Mouse (Mus musculus): Measurements from ENCODE around the gene AC124108.1. TPM values are rescaled to one million over a fixed set of nuclear protein-coding genes. Genes with fewer than 3 reads are reported as not detected.
A peak's percentile ranks its signal among the peaks of the same experiment; 100 is the strongest.

AC124108.1 gene
- polyA plus RNA-seq, 2 experiments: 0.14 to 0.80 TPM

GRCm38 (mm10) chr1:132151908-132152307 lies 39.3 kb upstream of the AC124108.1 start:
- no peak for TF ChIP-seq POLR2A (IDR thresholded peaks at IDR 0.05; ENCODE audit: borderline replicate concordance, extremely low read depth, insufficient read depth, insufficient read length)
- no peak for ATAC-seq (ENCODE audit: low FRiP score, low read depth)

DNA sequence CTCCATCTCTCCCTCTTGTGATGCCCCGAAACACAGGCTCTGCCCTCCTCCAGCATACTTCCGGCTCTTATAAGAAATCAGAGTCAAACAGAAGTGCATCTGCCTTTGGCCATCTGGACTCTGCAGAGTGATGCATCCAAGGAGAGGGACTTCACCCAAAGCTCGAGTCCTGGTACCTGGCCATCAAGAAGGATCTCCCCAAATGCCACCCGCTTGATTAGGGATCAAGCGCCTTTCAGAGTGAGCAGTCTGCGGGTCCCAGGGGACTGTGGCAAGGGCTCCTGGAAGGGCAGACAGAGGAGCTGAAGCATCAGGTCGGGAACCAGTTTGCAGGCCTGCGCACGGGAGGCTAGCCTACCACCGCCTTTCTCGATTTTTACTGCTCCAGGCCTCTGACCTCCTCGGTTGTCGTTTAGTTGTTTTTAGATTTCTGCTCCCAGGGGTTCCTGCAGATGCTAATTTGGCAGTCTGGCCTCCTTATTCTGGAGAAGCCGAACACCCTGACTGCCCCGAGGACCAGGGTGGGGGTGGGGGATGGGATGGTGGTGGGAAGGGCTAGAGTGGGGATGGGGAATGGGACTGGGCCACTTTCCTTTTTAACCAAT lies 38.1 kb upstream of the AC124108.1 start:
- DNase-seq (ENCODE audit: low spot score) (no peak), ATAC-seq (ENCODE audit: low FRiP score, low read depth) (no peak)
- Histone ChIP-seq H3K36me3 (ENCODE audit: control insufficient read depth, insufficient read depth, low read length) (no peaks in the 10 kb centered on the region), H3K9me3 (ENCODE audit: control insufficient read depth, low read length) (no peaks in the 10 kb centered on the region), H3K27me3 (ENCODE audit: control insufficient read depth, insufficient read depth, low read length) (no peaks in the 10 kb centered on the region), H3K9ac (ENCODE audit: low read depth, low read length, severe bottlenecking) (no peak overlapping the region), H3K4me2 (replicated peaks; ENCODE audit: low read depth, low read length, severe bottlenecking) (no peak overlapping the region), H3K4me3 (replicated peaks; ENCODE audit: low read length) (no peak overlapping the region), H3K4me1 (ENCODE audit: control insufficient read depth, insufficient read depth, low read length) (no peaks in the 10 kb centered on the region; the same call in 1 of the 2 replicates), H3K27ac (replicated peaks; ENCODE audit: low read depth, low read length) (no peak overlapping the region)
- no peak for TF ChIP-seq POLR2A (IDR thresholded peaks at IDR 0.05; ENCODE audit: borderline replicate concordance, extremely low read depth, insufficient read depth, insufficient read length)
- WGBS: 43% methylated on average over 14 of the region's 15 CpGs

More at GRCm38 (mm10) chr1:132151908-132152307, 39.3 kb upstream of the AC124108.1 start:
- Histone ChIP-seq H3K9ac (ENCODE audit: low read depth, low read length, severe bottlenecking) (no peak overlapping the region), H3K27me3 (ENCODE audit: control insufficient read depth, insufficient read depth, low read length) (no peaks in the 10 kb centered on the region), H3K4me3 (replicated peaks; ENCODE audit: low read length) (no peak overlapping the region), H3K36me3 (ENCODE audit: control insufficient read depth, insufficient read depth, low read length) (no peaks in the 10 kb centered on the region), H3K4me1 (ENCODE audit: control insufficient read depth, insufficient read depth, low read length) (no peaks in the 10 kb centered on the region), H3K4me2 (replicated peaks; ENCODE audit: low read depth, low read length, severe bottlenecking) (no peak overlapping the region), H3K9me3 (ENCODE audit: control insufficient read depth, low read length) (no peaks in the 10 kb centered on the region), H3K27ac (replicated peaks; ENCODE audit: low read depth, low read length) (no peak overlapping the region)
- DNase-seq (ENCODE audit: low spot score): no peak
- 46% methylated on average over 2 of the region's 2 CpGs for WGBS

- ATAC-seq (ENCODE audit: low FRiP score, low read depth) (no peak), DNase-seq (ENCODE audit: low spot score) (no peak)
- Histone ChIP-seq H3K4me3 (replicated peaks; ENCODE audit: low read length) (no peak overlapping the region), H3K27ac (replicated peaks; ENCODE audit: low read depth, low read length) (no peak overlapping the region), H3K4me2 (replicated peaks; ENCODE audit: low read depth, low read length, severe bottlenecking) (no peak overlapping the region), H3K36me3 (ENCODE audit: control insufficient read depth, insufficient read depth, low read length) (no peaks in the 10 kb centered on the region), H3K4me1 (ENCODE audit: control insufficient read depth, insufficient read depth, low read length) (peaks cover under 1% of the 10 kb centered on the region; the same call in 1 of the 2 replicates), H3K27me3 (ENCODE audit: control insufficient read depth, insufficient read depth, low read length) (no peaks in the 10 kb centered on the region), H3K9ac (ENCODE audit: low read depth, low read length, severe bottlenecking) (no peak overlapping the region), H3K9me3 (ENCODE audit: control insufficient read depth, low read length) (no peaks in the 10 kb centered on the region)
- no peak for TF ChIP-seq POLR2A (IDR thresholded peaks at IDR 0.05; ENCODE audit: borderline replicate concordance, extremely low read depth, insufficient read depth, insufficient read length)
- WGBS: 15% methylated on average over 8 of the region's 8 CpGs
Observed at GRCm38 (mm10) chr1:132153691-132154090, 37.6 kb upstream of the AC124108.1 start.

DNA sequence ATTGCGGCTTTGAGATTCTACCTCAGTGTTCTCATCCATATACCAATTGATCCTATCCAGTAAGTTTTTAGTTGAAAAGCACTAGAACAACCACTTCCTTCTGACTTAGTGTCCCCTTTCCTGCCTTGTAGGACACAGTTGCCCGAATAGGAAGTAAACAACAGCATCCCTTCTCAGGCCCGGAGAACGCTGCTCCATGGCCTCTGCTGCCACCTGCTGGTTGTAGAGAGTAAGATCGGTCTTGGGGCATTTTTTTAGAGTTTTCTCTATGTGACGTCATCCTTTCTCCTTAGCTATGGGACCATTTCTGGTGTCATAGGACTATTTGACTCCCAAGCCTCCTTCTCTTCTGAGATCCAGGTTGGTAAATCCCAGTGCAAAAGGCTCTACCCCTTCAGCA lies 35.5 kb upstream of the AC124108.1 start:
- DNase-seq (ENCODE audit: low spot score): peak; percentile 81
- no peak overlapping the region for H3K9ac ChIP-seq (ENCODE audit: low read depth, low read length, severe bottlenecking)
- 0 out of 2 replicates have a peak, but pooled peaks have one; percentile 34 for ATAC-seq (ENCODE audit: low FRiP score, low read depth)
- peaks cover 6% of the 10 kb centered on the region; the same call in 1 of the 2 replicates for H3K4me1 ChIP-seq (ENCODE audit: control insufficient read depth, insufficient read depth, low read length)
- H3K27me3 ChIP-seq (ENCODE audit: control insufficient read depth, insufficient read depth, low read length): no peaks in the 10 kb centered on the region
- H3K36me3 ChIP-seq (ENCODE audit: control insufficient read depth, insufficient read depth, low read length): no peaks in the 10 kb centered on the region
- H3K9me3 ChIP-seq (ENCODE audit: control insufficient read depth, low read length): no peaks in the 10 kb centered on the region
- no peak overlapping the region for H3K27ac ChIP-seq (replicated peaks; ENCODE audit: low read depth, low read length)
- no peak overlapping the region for H3K4me3 ChIP-seq (replicated peaks; ENCODE audit: low read length)
- H3K4me2 ChIP-seq (replicated peaks; ENCODE audit: low read depth, low read length, severe bottlenecking): no peak overlapping the region
- WGBS: 13% methylated on average over 6 of the region's 6 CpGs
- no peak for TF ChIP-seq POLR2A (IDR thresholded peaks at IDR 0.05; ENCODE audit: borderline replicate concordance, extremely low read depth, insufficient read depth, insufficient read length)

GRCm38 (mm10) chr1:132157016-132157781 lies 34.1 kb upstream of the AC124108.1 start:
- 13% methylated on average over 14 of the region's 14 CpGs for WGBS
- H3K9ac ChIP-seq (ENCODE audit: low read depth, low read length, severe bottlenecking): no peak overlapping the region
- DNase-seq (ENCODE audit: low spot score) (peak; percentile 80), ATAC-seq (ENCODE audit: low FRiP score, low read depth) (peak; percentile 56; the same call in 1 of the 2 replicates)
- no peaks in the 10 kb centered on the region for H3K27me3 ChIP-seq (ENCODE audit: control insufficient read depth, insufficient read depth, low read length)
- no peak overlapping the region for H3K27ac ChIP-seq (replicated peaks; ENCODE audit: low read depth, low read length)
- no peak overlapping the region for H3K4me3 ChIP-seq (replicated peaks; ENCODE audit: low read length)
- TF ChIP-seq POLR2A (IDR thresholded peaks at IDR 0.05; ENCODE audit: borderline replicate concordance, extremely low read depth, insufficient read depth, insufficient read length): no peak
- peaks cover 6% of the 10 kb centered on the region; the same call in 1 of the 2 replicates for H3K4me1 ChIP-seq (ENCODE audit: control insufficient read depth, insufficient read depth, low read length)
- no peaks in the 10 kb centered on the region for H3K36me3 ChIP-seq (ENCODE audit: control insufficient read depth, insufficient read depth, low read length)
- peak overlapping the region; percentile 38 for H3K4me2 ChIP-seq (replicated peaks; ENCODE audit: low read depth, low read length, severe bottlenecking)
- H3K9me3 ChIP-seq (ENCODE audit: control insufficient read depth, low read length): no peaks in the 10 kb centered on the region

Data from limb, embryonic 14.5 days (tissue).